Mouse (Mus musculus) spleen, postnatal 14 days (tissue): ENCODE data around the gene Sec24c.
"Not testable (repeated sequence)": the region's sequence is repeated elsewhere in the genome, so short reads cannot be mapped to it uniquely, and the experiment has no call there.

Experiments used
- DNase-seq, 2 experiments: peaks; one replicate each; pipeline ENCODE4 v3.0.0; 2021 to 2022; ENCODE audit warnings: low spot score in 2 of 2

Sec24c gene

GRCm38 (mm10) chr14:20696986-20697385 is 22.9 kb downstream of the Sec24c start:
- no peak for DNase-seq

GRCm38 (mm10) chr14:20698515-20698914 is 24.4 kb downstream of the Sec24c start:
- DNase-seq, result no peak

GRCm38 (mm10) chr14:20700362-20700761 is 26.3 kb downstream of the Sec24c start:
- no peak for DNase-seq

- no peak for DNase-seq
Measured at GRCm38 (mm10) chr14:20701554-20701953, 27.4 kb downstream of the Sec24c start.

- no peak for DNase-seq
Measured at GRCm38 (mm10) chr14:20702096-20702740, 28.1 kb downstream of the Sec24c start.

- DNase-seq, result peak; percentile 77 to 88
Measured at GRCm38 (mm10) chr14:20702741-20703381, 28.8 kb downstream of the Sec24c start, which contains the start of gene Chchd1. Chchd1 (plus strand) TSS chr14:20703006.

- not testable (repeated sequence) for DNase-seq
Measured at GRCm38 (mm10) chr14:20703461-20703860, 29.4 kb downstream of the Sec24c start.

- DNase-seq, result peak; percentile 75 to 78
Measured at GRCm38 (mm10) chr14:20707201-20708190, 33.4 kb downstream of the Sec24c start, which contains the start of gene Zswim8. Zswim8 (plus strand) TSS chr14:20707552.

GRCm38 (mm10) chr14:20708239-20708638 is 34.1 kb downstream of the Sec24c start:
- DNase-seq, result no peak

- no peak for DNase-seq
Measured at GRCm38 (mm10) chr14:20713832-20714231, 39.7 kb downstream of the Sec24c start.

- DNase-seq, result no peak
Measured at GRCm38 (mm10) chr14:20718443-20718842, 44.3 kb downstream of the Sec24c start.

GRCm38 (mm10) chr14:20719767-20720166 is 45.7 kb downstream of the Sec24c start:
- DNase-seq, result no peak

GRCm38 (mm10) chr14:20721371-20721770 is 47.3 kb downstream of the Sec24c start:
- DNase-seq, result no peak

GRCm38 (mm10) chr14:20723006-20723405 is 48.9 kb downstream of the Sec24c start:
- DNase-seq, result no peak

GRCm38 (mm10) chr14:20724043-20724442 is 49.9 kb downstream of the Sec24c start:
- DNase-seq, result peak in 1 of 2 experiments; percentile 46

- no peak for DNase-seq
Measured at GRCm38 (mm10) chr14:20725660-20726339, 51.7 kb downstream of the Sec24c start.

GRCm38 (mm10) chr14:20729871-20730270 is 55.8 kb downstream of the Sec24c start:
- DNase-seq, result no peak

GRCm38 (mm10) chr14:20730853-20731602 is 56.9 kb downstream of the Sec24c start:
- DNase-seq, result no peak

GRCm38 (mm10) chr14:20733041-20733951 is 59.2 kb downstream of the Sec24c start:
- no peak for DNase-seq
